Mouse (Mus musculus) adrenal gland, adult 2 months (tissue): Measurements from ENCODE around the gene Ccl21b. TPM values are rescaled to one million over a fixed set of nuclear protein-coding genes. Genes with fewer than 3 reads are reported as not detected.
"Not testable (repeated sequence)": the region's sequence is repeated elsewhere in the genome, so short reads cannot be mapped to it uniquely, and the experiment has no call there.

ENCODE experiments used
- DNase-seq: peaks from one replicate; pipeline ENCODE4 v3.0.0; 2021
- long read RNA-seq: library from polyadenylated mRNA; stranded (forward); transcript quantifications from one replicate; pipeline ENCODE4 v2.0.0, GENCODE M21; 2021
- polyA plus RNA-seq: library from polyadenylated mRNA; depleted of rRNA; stranded (reverse); fragments of >200 nt; gene quantifications from 2 replicates; pipeline ENCODE4 v1.2.3, GENCODE M21; 2012; rRNA removed
- total RNA-seq, 2 experiments: library from RNA; stranded (reverse); gene quantifications; 2 replicates each; pipeline ENCODE4 v1.2.3; 2021

The Ccl21b gene
- not detected for total RNA-seq
- not detected in 2 replicates for polyA plus RNA-seq
- long read RNA-seq, partial matches to known transcripts, result 0 of 2 reads
- long read RNA-seq, other reads (novel, unspliced or antisense), result 2 of 2 reads

DNA sequence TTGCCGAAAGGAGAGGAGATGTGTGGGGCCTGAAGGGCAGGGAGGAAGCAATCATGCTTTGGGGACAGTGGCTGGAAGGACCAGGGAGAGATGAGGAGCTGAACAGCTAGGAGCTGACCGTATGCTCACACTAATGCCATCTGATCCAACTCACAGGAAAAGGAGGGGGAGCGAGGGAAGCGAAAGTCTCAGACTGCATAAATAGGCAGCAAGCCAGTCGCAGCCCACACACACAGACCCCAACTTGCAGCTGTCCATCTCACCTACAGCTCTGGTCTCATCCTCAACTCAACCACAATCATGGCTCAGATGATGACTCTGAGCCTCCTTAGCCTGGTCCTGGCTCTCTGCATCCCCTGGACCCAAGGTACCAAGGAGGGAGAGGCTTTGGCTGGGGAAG, at the start of gene Ccl21b:
Gene Ccl21b, plus strand, starts transcription at position 301 of the 400 bp plus-strand sequence.
- not testable (repeated sequence) for DNase-seq

DNA sequence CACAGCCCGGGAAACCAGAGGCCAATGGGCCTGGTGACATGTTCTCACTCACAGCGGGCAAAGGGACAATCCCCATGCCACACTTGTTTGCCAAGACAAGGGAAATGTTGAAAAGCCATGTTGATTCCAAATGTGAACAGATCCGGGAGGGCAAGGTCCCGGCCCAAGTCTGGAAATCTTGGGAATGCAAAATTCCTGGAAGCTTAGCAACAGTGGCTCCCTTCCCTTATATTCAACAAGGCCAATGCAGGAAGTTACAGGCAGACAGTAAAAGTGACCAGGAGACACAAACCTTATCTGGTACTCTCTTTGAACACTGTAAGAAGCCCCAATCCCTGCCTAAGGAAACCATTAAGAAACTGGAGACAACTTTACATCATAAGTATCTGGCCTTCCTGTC, 15.2 kb upstream of the Ccl21b start, which contains the start of gene Gm10600:
Gene Gm10600, plus strand, starts transcription at position 301 of the 400 bp plus-strand sequence.
- not testable (repeated sequence) for DNase-seq

DNA sequence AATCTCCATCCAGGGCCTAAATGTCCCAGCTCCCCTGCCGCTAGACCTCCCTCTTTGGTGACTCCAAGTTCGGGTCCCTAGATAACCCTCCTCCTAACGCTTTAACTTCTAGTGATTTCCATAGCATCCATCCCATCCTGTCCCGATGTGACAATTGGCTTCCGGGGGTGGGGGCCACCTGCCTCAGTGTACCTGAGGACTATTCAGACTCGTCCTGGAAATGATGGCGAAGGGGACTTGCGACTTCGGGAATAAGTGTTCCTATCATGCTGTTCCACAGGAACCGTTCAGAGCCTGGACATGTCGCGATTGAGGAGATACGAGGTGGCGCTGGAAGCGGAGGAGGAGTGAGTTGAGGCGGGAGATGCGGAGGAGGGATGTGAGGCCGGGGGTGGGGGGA, 38.4 kb downstream of the Ccl21b start, which contains the start of gene Gm21953:
Gene Gm21953, plus strand, starts transcription at position 301 of the 400 bp plus-strand sequence.
- not testable (repeated sequence) for DNase-seq

Other genes with a start within 250 kb of the Ccl21b start
- gene Gm21093, start 221.0 kb upstream of the Ccl21b start, total RNA-seq, result not detected
- 0.26 TPM in 2 replicates for gene Gm21093, start 221.0 kb upstream of the Ccl21b start, polyA plus RNA-seq
- gene Gm3893, start 164.6 kb upstream of the Ccl21b start, total RNA-seq, result not detected
- gene Gm3893, start 164.6 kb upstream of the Ccl21b start, polyA plus RNA-seq, result not detected in 2 replicates
- 1 to 10 TPM; 1.2 to 5.1 TPM for gene Gm13304, start 140.9 kb upstream of the Ccl21b start, total RNA-seq
- not detected in 2 replicates for gene Gm13304, start 140.9 kb upstream of the Ccl21b start, polyA plus RNA-seq
- gene Gm13306, start 102.3 kb upstream of the Ccl21b start, total RNA-seq, result 1 to 10 TPM; 6.6 to 8.3 TPM
- 22.3 and 31.3 TPM in 2 replicates for gene Gm13306, start 102.3 kb upstream of the Ccl21b start, polyA plus RNA-seq
- gene Gm13305, start 87.2 kb upstream of the Ccl21b start, total RNA-seq, result 1 to 10 TPM; 1.8 to 1.9 TPM
- gene Gm13305, start 87.2 kb upstream of the Ccl21b start, polyA plus RNA-seq, result 0.40 and 0.74 TPM in 2 replicates
- under 1 TPM; 0.76 to 0.84 TPM for gene Gm10600, start 15.1 kb upstream of the Ccl21b start, total RNA-seq
- not detected in 2 replicates for gene Gm10600, start 15.1 kb upstream of the Ccl21b start, polyA plus RNA-seq
- gene Gm21953, start 38.5 kb downstream of the Ccl21b start, total RNA-seq, result not detected
- gene Gm21953, start 38.5 kb downstream of the Ccl21b start, polyA plus RNA-seq, result not detected in 2 replicates
- gene Fam205a3, start 62.6 kb downstream of the Ccl21b start, total RNA-seq, result not detected
- not detected in 2 replicates for gene Fam205a3, start 62.6 kb downstream of the Ccl21b start, polyA plus RNA-seq
- not detected for gene Gm21586, start 183.6 kb downstream of the Ccl21b start, total RNA-seq
- not detected in 2 replicates for gene Gm21586, start 183.6 kb downstream of the Ccl21b start, polyA plus RNA-seq
- under 1 TPM; 0.31 to 0.78 TPM for gene Gm2163, start 211.0 kb downstream of the Ccl21b start, total RNA-seq
- gene Gm2163, start 211.0 kb downstream of the Ccl21b start, polyA plus RNA-seq, result 0.28 and 0.36 TPM in 2 replicates